Mouse (Mus musculus) embryonic fibroblast, embryonic 13.5 days (primary cell): ENCODE measurements around the gene Tex14. TPM values are rescaled to one million over a fixed set of nuclear protein-coding genes. Genes with fewer than 3 reads are reported as not detected.
"Not testable (repeated sequence)": the region's sequence is repeated elsewhere in the genome, so short reads cannot be mapped to it uniquely, and the experiment has no call there.

Experiments used
- H3K27ac ChIP-seq: 2 replicates; pipeline ENCODE4 v1.5.1; 2012; ENCODE audit warnings: low read length, control low read depth, inconsistent platforms; ENCODE audit not compliant: insufficient read depth
- H3K4me1 ChIP-seq: 2 replicates; pipeline ENCODE4 v1.6.1; 2011; ENCODE audit warnings: low read length; ENCODE audit not compliant: control insufficient read depth, insufficient read depth
- H3K4me3 ChIP-seq: 2 replicates; pipeline ENCODE4 v1.5.1; 2011; ENCODE audit warnings: mild to moderate bottlenecking, control low read depth, low read length; ENCODE audit not compliant: insufficient read depth
- CTCF ChIP-seq: IDR thresholded peaks from 2 replicates; pipeline ENCODE4 v1.5.1; 2011; ENCODE audit warnings: mild to moderate bottlenecking, control low read depth, low read length, moderate library complexity, borderline replicate concordance; ENCODE audit not compliant: insufficient read depth
- POLR2A ChIP-seq: IDR thresholded peaks from 2 replicates; pipeline ENCODE4 v1.6.1; 2011; ENCODE audit warnings: low read depth, mild to moderate bottlenecking, control low read depth, low read length, moderate library complexity
- polyA plus RNA-seq: library from polyadenylated mRNA; stranded (reverse); fragments of >200 nt; gene quantifications from 2 replicates; pipeline ENCODE4 v1.2.4, GENCODE M21; 2011; ENCODE audit warnings: low read depth; ENCODE audit not compliant: missing spikeins, insufficient read length

Tex14 gene
- polyA plus RNA-seq, 1 experiment: 0.11 TPM

DNA sequence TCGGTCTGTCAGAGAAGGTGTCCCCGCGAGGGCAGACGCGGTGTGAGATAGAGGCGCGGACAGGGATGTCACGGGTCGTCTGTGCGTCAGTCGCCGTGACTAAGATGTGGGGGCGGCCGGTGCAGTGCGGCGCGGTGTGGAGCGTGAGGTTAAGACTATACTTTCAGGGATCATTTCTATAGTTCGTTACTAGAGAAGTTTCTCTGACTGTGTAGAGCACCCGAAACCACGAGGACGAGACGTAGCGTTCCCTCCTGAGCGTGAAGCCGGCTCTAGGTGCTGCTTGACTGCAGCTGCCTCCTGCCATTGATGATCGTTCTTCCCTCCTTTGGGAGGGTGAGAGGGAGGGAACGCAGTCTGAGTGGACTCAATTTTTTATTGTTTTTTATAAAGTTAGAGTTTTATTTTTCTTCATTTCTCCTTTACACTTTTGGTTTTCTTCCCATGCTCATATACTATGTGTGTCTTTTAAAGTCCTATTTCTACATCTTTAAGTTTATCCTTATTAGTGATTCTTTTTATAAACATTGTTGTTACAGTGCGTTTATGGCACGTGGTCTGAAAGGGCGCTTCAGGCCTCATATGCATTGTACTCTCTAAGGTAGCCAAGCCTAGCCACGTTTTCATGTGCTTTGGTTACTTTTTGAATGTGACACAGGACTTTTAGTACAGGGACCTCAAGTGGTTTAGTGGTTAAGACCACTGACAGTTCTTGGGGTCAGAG is 43.8 kb downstream of the Tex14 start:
- TF ChIP-seq POLR2A: peak; percentile 98
- H3K4me3 ChIP-seq, H3K27ac ChIP-seq, H3K4me1 ChIP-seq: not testable (repeated sequence)

DNA sequence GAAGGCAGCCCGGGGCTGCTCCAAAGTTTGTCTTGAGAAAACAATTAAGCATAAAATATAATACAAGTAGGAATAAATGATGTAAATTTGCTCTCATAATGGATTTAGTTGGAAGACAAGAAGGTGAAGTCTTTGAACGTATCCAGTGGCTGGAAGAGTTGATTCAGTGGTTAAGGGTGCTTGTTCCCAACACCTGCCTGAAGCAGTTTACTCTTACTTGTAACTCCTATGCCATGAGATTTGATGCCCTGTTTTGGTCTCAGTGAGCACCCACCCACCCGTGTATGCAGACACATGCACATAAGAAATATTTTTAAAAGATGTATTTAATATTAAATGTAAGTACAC is 44.3 kb downstream of the Tex14 start:
- H3K27ac ChIP-seq: no peak overlapping the region; the same call in 1 of the 2 replicates
- no peaks in the 10 kb centered on the region; the same call in 1 of the 2 replicates for H3K4me1 ChIP-seq
- no peak overlapping the region for H3K4me3 ChIP-seq
- no peak for TF ChIP-seq CTCF
- TF ChIP-seq POLR2A: no peak; the same call in 1 of the 2 replicates

DNA sequence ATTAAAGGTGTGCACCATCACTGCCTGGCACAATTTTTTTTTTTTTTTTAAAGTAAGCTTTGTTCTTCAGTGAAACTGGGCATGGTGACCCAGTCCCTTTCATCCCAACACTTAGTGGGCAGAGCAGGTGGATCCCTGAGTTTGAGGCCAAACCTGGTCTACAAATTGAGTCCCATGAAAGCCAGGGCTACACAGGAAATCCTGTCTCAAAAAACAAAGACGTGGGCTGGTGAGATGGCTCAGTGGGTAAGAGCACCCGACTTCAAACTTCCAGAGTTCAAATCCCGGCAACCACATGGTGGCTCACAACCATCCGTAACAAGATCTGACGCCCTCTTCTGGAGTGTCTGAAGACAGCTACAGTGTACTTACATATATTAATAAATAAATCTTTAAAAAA is 45.0 kb downstream of the Tex14 start:
- H3K4me1 ChIP-seq, H3K27ac ChIP-seq, H3K4me3 ChIP-seq: not testable (repeated sequence)

DNA sequence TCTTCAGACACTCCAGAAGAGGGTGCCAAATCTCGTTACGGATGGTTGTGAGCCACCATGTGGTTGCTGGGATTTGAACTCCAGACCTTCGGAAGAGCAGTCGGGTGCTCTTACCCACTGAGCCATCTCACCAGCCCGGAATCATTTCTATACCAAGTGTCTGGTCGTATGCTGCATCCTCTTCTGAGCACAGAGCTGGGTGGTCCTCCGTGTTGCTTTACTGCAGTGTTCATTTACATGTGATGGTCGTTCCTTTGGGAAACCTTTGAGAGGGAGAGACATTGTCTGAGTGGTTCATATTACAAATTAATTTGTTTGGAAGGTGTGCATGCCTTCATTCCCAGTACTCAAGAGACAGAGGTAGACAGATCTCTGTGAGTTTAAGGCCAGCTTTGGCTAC is 47.9 kb downstream of the Tex14 start:
- not testable (repeated sequence) for H3K4me3 ChIP-seq, H3K4me1 ChIP-seq, H3K27ac ChIP-seq

DNA sequence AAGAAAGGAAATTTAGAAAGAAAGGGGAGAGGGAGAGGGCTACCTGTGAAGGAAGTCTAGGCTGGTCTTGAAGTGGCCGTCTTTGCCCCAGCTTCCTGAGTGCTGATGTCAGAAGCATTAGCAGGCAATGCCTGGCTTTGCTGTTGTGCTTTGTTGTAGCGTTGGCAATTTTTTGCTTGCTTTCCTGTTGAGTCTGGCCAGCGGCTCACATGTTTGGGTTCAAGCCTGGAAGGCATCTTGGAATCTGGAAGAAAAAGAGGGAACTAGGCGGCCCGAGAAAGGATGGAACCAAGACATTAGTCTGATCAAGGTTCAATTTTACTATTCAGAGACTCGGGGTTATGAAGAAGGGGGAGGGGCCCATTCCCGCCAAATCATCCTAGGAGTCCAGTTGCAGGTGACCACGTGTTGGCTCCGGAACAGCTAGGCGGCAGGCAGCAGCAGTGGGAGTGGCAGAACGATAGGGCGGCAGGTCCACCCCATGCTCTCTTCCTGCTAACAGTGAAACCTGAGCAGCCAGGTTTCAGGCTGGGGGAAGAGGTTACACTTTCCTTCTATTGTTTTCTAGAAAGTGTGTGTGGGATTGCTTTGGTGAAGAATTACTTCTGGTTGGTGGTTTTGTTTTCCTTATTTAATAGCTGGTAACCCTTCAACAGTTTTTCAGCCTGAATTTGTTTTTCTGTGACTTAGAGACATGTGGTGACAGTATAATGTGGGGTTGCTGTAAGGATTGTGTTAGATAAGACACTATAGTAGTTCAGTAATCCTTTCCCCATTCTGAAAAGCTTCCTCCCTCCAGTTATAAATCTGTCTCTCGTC is 48.6 kb downstream of the Tex14 start:
- H3K4me3 ChIP-seq: no peak overlapping the region
- no peaks in the 10 kb centered on the region for H3K4me1 ChIP-seq
- TF ChIP-seq POLR2A (no peak), CTCF (no peak)
- no peak overlapping the region for H3K27ac ChIP-seq

DNA sequence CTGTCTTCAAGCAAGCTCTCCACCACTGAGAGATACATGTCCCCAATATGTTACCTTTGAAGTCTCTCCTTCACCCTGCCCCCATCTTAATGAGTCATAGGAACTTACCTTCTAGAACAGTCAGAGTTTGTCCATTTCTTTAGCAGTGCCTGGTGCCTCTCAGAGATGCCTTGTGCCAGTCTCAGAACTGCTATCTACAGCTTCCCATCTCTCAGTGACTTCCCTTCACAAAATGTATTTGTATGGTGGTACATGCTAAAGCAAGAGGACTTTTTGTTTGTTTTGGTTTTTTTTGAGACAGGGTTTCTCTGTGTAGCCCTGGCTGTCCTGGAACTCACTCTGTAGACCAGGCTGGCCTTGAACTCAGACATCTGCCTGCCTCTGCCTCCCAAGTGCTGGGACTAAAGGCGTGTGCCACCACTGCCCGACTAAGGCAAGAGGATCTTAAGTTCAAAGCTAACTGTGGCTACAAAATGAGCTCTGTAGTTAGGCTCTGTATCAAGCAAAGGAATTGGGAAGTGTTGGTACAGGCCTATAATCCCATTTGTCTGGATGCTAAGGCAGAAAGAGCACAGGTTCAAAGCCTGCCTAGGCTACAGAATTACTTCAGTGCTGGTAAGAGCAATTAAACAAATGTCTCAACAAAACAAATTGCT is 49.3 kb downstream of the Tex14 start:
- H3K27ac ChIP-seq: no peak overlapping the region
- no peak overlapping the region for H3K4me3 ChIP-seq
- no peak for TF ChIP-seq POLR2A
- H3K4me1 ChIP-seq: no peaks in the 10 kb centered on the region

DNA sequence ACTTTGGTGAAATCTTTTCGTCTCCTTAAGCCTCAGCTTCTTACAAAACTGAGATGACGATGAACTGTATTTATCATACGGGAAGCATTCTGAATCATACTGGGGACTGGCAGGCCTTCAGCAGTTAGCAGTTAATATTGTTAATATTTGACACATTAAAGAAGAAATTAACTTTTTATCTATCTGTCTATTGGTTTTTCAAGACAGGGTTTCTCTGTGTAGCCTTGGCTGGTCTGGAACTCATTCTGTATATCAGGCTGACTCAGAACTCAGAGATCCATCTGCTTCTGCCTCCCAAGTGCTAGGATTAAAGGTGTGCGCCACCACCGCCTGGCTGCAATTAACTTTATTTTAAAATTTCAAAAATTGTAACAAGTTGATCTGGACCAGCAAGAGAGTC is 50.7 kb downstream of the Tex14 start:
- H3K4me3 ChIP-seq: no peak overlapping the region
- no peak overlapping the region for H3K27ac ChIP-seq
- no peaks in the 10 kb centered on the region for H3K4me1 ChIP-seq
- TF ChIP-seq CTCF (no peak), POLR2A (no peak)

DNA sequence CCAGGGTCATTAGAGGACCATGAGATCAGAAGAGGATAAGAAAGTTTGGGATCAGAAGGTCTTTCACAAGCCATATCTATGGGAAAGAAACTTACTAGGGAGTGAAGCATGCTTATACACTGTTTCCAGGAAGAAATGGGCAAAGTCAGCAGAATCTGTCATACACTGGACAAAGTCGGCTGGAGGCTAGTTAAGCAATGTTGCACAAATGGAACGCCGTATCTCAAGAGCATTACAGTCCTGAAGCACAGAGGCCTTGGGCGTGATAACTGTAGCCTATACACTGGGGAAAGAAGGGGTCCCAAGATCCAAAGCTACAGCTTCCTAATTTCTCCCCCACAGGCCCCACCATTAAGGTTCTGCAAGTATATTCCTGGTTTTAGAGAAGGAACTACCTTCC is 51.1 kb downstream of the Tex14 start:
- H3K27ac ChIP-seq: no peak overlapping the region
- no peak overlapping the region for H3K4me3 ChIP-seq
- TF ChIP-seq CTCF: no peak
- no peak for TF ChIP-seq POLR2A
- H3K4me1 ChIP-seq: no peaks in the 10 kb centered on the region

DNA sequence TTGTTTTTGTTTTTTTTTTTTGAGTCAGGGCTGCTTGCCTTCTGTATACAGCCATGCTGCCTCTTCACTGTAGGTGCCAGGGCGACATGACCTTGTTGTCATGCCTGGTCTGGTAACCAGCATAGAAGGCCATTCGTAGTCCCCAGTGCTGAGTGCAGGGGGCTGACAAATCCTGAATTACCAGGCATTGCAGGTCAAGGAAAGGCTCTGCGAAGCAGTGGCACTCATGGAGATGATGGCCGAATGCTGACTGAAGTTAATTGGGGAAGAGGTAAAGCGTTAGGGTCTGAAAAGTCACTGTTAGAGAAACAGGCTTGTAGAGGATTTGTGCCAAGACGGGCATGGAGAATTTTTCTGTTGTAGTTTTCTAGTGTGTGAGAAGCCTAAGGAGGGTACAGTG is 55.7 kb downstream of the Tex14 start:
- TF ChIP-seq POLR2A: no peak
- no peak for TF ChIP-seq CTCF
- H3K4me1 ChIP-seq: no peaks in the 10 kb centered on the region

DNA sequence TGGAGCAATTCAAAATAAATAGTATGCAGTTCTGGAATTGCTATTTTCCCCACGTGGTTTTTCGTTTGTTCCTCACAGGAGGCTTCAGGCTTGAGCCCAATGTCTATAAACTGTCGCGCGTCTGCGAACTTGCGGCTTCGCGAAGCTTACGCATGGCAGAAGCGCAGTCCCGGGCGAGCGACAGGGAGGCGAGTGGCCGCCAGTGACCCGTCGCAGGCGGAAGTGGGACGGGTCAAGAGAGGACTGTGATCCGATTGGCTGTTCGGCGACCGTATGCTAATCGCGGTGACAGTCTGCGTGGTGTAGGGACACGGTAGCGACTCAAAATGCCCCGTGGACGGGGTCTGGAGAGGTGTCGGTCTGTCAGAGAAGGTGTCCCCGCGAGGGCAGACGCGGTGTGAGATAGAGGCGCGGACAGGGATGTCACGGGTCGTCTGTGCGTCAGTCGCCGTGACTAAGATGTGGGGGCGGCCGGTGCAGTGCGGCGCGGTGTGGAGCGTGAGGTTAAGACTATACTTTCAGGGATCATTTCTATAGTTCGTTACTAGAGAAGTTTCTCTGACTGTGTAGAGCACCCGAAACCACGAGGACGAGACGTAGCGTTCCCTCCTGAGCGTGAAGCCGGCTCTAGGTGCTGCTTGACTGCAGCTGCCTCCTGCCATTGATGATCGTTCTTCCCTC is 57.1 kb downstream of the Tex14 start:
- not testable (repeated sequence) for H3K4me3 ChIP-seq, H3K4me1 ChIP-seq, H3K27ac ChIP-seq
- 0 out of 2 replicates have a peak, but pooled peaks have one; percentile 28 for TF ChIP-seq POLR2A

More for the DNA sequence above, 55.7 kb downstream of the Tex14 start:
- no peak overlapping the region for H3K27ac ChIP-seq
- H3K4me3 ChIP-seq: no peak overlapping the region
